Mouse (Mus musculus): Measurements from ENCODE around the gene Lyz1. TPM values are rescaled to one million over a fixed set of nuclear protein-coding genes. Genes with fewer than 3 reads are reported as not detected.

Lyz1 gene
- total RNA-seq, 2 experiments from 2014 or later = 8.8 to 18.2 TPM

Other genes starting within 250 kb of the Lyz1 start
- not detected for gene Lrrc10, start 247.5 kb downstream of the Lyz1 start, total RNA-seq (2021)
- gene Cct2, start 229.1 kb downstream of the Lyz1 start, total RNA-seq (2021) = 100 to 1,000 TPM; 254 to 257 TPM
- 10 to 100 TPM; 26.5 to 28.4 TPM for gene Frs2, start 144.3 kb downstream of the Lyz1 start, total RNA-seq (2021)
- gene Yeats4, start 68.4 kb downstream of the Lyz1 start, total RNA-seq (2021) = 10 to 100 TPM; 38.9 to 42.3 TPM
- gene 9530003J23Rik, start 54.2 kb downstream of the Lyz1 start, total RNA-seq (2021) = not detected
- 100 to 1,000 TPM in 1 of 2 experiments, 10 to 100 TPM in 1; 79.4 to 184 TPM for gene Lyz2, start 10.5 kb downstream of the Lyz1 start, total RNA-seq (2021)
- 10 to 100 TPM; 61.3 to 77.6 TPM for gene Cpsf6, start 87.1 kb upstream of the Lyz1 start, total RNA-seq (2021)

Data from adrenal gland, postnatal 36 days (tissue).